Mouse (Mus musculus) duodenum, adult 2 months (tissue): ENCODE results near the gene Hnrnpl. TPM values are rescaled to one million over a fixed set of nuclear protein-coding genes. Genes with fewer than 3 reads are reported as not detected.

Source experiments
- polyA plus RNA-seq: library from polyadenylated mRNA; depleted of rRNA; stranded (reverse); fragments of >200 nt; gene quantifications from 2 replicates; pipeline ENCODE4 v1.2.3, GENCODE M21; 2012; ENCODE audit warnings: low replicate concordance; rRNA removed

Gene Hnrnpl
- polyA plus RNA-seq: 78.1 and 84.5 TPM in 2 replicates

GRCm38 (mm10) chr7:28808221-28808941 lies at the start of gene Hnrnpl:
Gene Hnrnpl, plus strand, starts transcription at chr7:28808541.

GRCm38 (mm10) chr7:28766173-28766879 lies 42.0 kb upstream of the Hnrnpl start, which contains the start of gene Sirt2:
Gene Sirt2, plus strand, starts transcription at chr7:28766735.

GRCm38 (mm10) chr7:28767462-28767965 lies 40.8 kb upstream of the Hnrnpl start, which contains the start of gene Nfkbib:
Gene Nfkbib, minus strand, starts transcription at chr7:28767512.

GRCm38 (mm10) chr7:28788307-28789195 lies 19.8 kb upstream of the Hnrnpl start, which contains the start of gene Rinl:
Gene Rinl, plus strand, starts transcription at chr7:28788969.

GRCm38 (mm10) chr7:28824941-28825685 lies 16.8 kb downstream of the Hnrnpl start, which contains the start of gene Ech1:
Gene Ech1, plus strand, starts transcription at chr7:28825217.

GRCm38 (mm10) chr7:28833723-28834347 lies 25.5 kb downstream of the Hnrnpl start, which contains the start of gene Lgals4:
Gene Lgals4, plus strand, starts transcription at chr7:28833854.

GRCm38 (mm10) chr7:28863540-28863939 lies 55.2 kb downstream of the Hnrnpl start, which contains the start of gene Lgals7:
Gene Lgals7, plus strand, starts transcription at chr7:28863853.

Other genes starting within 250 kb of the Hnrnpl start
- gene Samd4b, start 210.4 kb upstream of the Hnrnpl start, polyA plus RNA-seq: 60.8 and 63.0 TPM in 2 replicates
- 72.4 and 92.7 TPM in 2 replicates for gene Pak4, start 210.4 kb upstream of the Hnrnpl start, polyA plus RNA-seq
- 0.05 TPM in 1 of 2 replicates, not detected in the other for gene Acp7, start 177.2 kb upstream of the Hnrnpl start, polyA plus RNA-seq
- gene Fbxo27, start 115.7 kb upstream of the Hnrnpl start, polyA plus RNA-seq: 1.2 and 1.3 TPM in 2 replicates
- gene Fbxo17, start 91.7 kb upstream of the Hnrnpl start, polyA plus RNA-seq: 1.2 and 2.9 TPM in 2 replicates
- 121 and 126 TPM in 2 replicates for gene Mrps12, start 66.7 kb upstream of the Hnrnpl start, polyA plus RNA-seq
- gene Sars2, start 66.5 kb upstream of the Hnrnpl start, polyA plus RNA-seq: 26.1 and 35.4 TPM in 2 replicates
- gene Ccer2, start 52.4 kb upstream of the Hnrnpl start, polyA plus RNA-seq: not detected in 2 replicates
- 28.7 and 28.8 TPM in 2 replicates for gene Sirt2, start 41.8 kb upstream of the Hnrnpl start, polyA plus RNA-seq
- 85.4 and 139 TPM in 2 replicates for gene Nfkbib, start 41.0 kb upstream of the Hnrnpl start, polyA plus RNA-seq
- gene Rinl, start 19.6 kb upstream of the Hnrnpl start, polyA plus RNA-seq: 2.5 and 4.3 TPM in 2 replicates
- 266 and 315 TPM in 2 replicates for gene Ech1, start 16.7 kb downstream of the Hnrnpl start, polyA plus RNA-seq
- 2,214 and 3,102 TPM in 2 replicates for gene Lgals4, start 25.3 kb downstream of the Hnrnpl start, polyA plus RNA-seq
- 0.83 and 1.7 TPM in 2 replicates for gene Lgals7, start 55.3 kb downstream of the Hnrnpl start, polyA plus RNA-seq
- 0.06 and 0.21 TPM in 2 replicates for gene Capn12, start 72.9 kb downstream of the Hnrnpl start, polyA plus RNA-seq
- gene Actn4, start 153.8 kb downstream of the Hnrnpl start, polyA plus RNA-seq: 595 and 810 TPM in 2 replicates
- 105 and 141 TPM in 2 replicates for gene Eif3k, start 173.3 kb downstream of the Hnrnpl start, polyA plus RNA-seq
- 8.1 and 21.6 TPM in 2 replicates for gene Map4k1, start 173.5 kb downstream of the Hnrnpl start, polyA plus RNA-seq